Mouse (Mus musculus): ENCODE data around the gene Dscaml1. TPM values are rescaled to one million over a fixed set of nuclear protein-coding genes. Genes with fewer than 3 reads are reported as not detected.

Dscaml1 gene
- polyA plus RNA-seq, 1 experiment from 2014 or later: 15.1 TPM

- ATAC-seq (ENCODE audit: low FRiP score) (no peak), DNase-seq (ENCODE audit: low spot score) (no peak)
- Histone ChIP-seq H3K4me3 (replicated peaks; ENCODE audit: low read length) (no peak overlapping the region), H3K27ac (no peak overlapping the region), H3K9me3 (ENCODE audit: control insufficient read depth, low read length) (no peaks in the 10 kb centered on the region), H3K4me2 (replicated peaks) (no peak overlapping the region), H3K36me3 (replicated peaks; ENCODE audit: control insufficient read depth, insufficient read depth) (no peaks in the 10 kb centered on the region), H3K4me1 (replicated peaks; ENCODE audit: control insufficient read depth, insufficient read depth, low read length) (peaks cover 20% of the 10 kb centered on the region), H3K9ac (no peak overlapping the region), H3K27me3 (ENCODE audit: control insufficient read depth, insufficient read depth, low read length) (no peaks in the 10 kb centered on the region)
- 33% methylated on average over 17 of the region's 17 CpGs for WGBS
These were observed 128.8 kb downstream of the Dscaml1 start for GRCm38 (mm10) chr9:45555036-45555826.

GRCm38 (mm10) chr9:45556882-45557281 is 130.5 kb downstream of the Dscaml1 start:
- Histone ChIP-seq H3K27ac (no peak overlapping the region), H3K4me3 (replicated peaks; ENCODE audit: low read length) (no peak overlapping the region), H3K4me1 (replicated peaks; ENCODE audit: control insufficient read depth, insufficient read depth, low read length) (peaks cover 14% of the 10 kb centered on the region), H3K27me3 (ENCODE audit: control insufficient read depth, insufficient read depth, low read length) (no peaks in the 10 kb centered on the region), H3K36me3 (replicated peaks; ENCODE audit: control insufficient read depth, insufficient read depth) (no peaks in the 10 kb centered on the region), H3K9me3 (ENCODE audit: control insufficient read depth, low read length) (no peaks in the 10 kb centered on the region), H3K4me2 (replicated peaks) (no peak overlapping the region), H3K9ac (no peak overlapping the region)
- ATAC-seq (ENCODE audit: low FRiP score) (no peak), DNase-seq (ENCODE audit: low spot score) (no peak)
- 88% methylated on average over 3 of the region's 3 CpGs for WGBS

- Histone ChIP-seq H3K27me3 (ENCODE audit: control insufficient read depth, insufficient read depth, low read length) (no peaks in the 10 kb centered on the region), H3K9me3 (ENCODE audit: control insufficient read depth, low read length) (no peaks in the 10 kb centered on the region), H3K27ac (no peak overlapping the region), H3K36me3 (replicated peaks; ENCODE audit: control insufficient read depth, insufficient read depth) (no peaks in the 10 kb centered on the region), H3K4me1 (replicated peaks; ENCODE audit: control insufficient read depth, insufficient read depth, low read length) (no peaks in the 10 kb centered on the region), H3K4me3 (replicated peaks; ENCODE audit: low read length) (no peak overlapping the region), H3K4me2 (replicated peaks) (no peak overlapping the region), H3K9ac (no peak overlapping the region)
- ATAC-seq (ENCODE audit: low FRiP score) (no peak), DNase-seq (ENCODE audit: low spot score) (no peak)
- 43% methylated on average over 6 of the region's 6 CpGs for WGBS
These were observed 134.6 kb downstream of the Dscaml1 start for GRCm38 (mm10) chr9:45560987-45561386.

GRCm38 (mm10) chr9:45566843-45567578 is 140.6 kb downstream of the Dscaml1 start:
- no peaks in the 10 kb centered on the region for H3K9me3 ChIP-seq (ENCODE audit: control insufficient read depth, low read length)
- 91% methylated on average over 5 of the region's 5 CpGs for WGBS
- no peak overlapping the region for H3K27ac ChIP-seq
- H3K4me2 ChIP-seq (replicated peaks): no peak overlapping the region
- H3K4me3 ChIP-seq (replicated peaks; ENCODE audit: low read length): no peak overlapping the region
- H3K4me1 ChIP-seq (replicated peaks; ENCODE audit: control insufficient read depth, insufficient read depth, low read length): peaks cover 15% of the 10 kb centered on the region; the same call in 1 of the 2 replicates
- no peaks in the 10 kb centered on the region for H3K27me3 ChIP-seq (ENCODE audit: control insufficient read depth, insufficient read depth, low read length)
- DNase-seq (ENCODE audit: low spot score) (no peak), ATAC-seq (ENCODE audit: low FRiP score) (no peak)
- H3K36me3 ChIP-seq (replicated peaks; ENCODE audit: control insufficient read depth, insufficient read depth): no peaks in the 10 kb centered on the region
- no peak overlapping the region for H3K9ac ChIP-seq

GRCm38 (mm10) chr9:45569680-45570079 is 143.3 kb downstream of the Dscaml1 start:
- no peaks in the 10 kb centered on the region for H3K9me3 ChIP-seq (ENCODE audit: control insufficient read depth, low read length)
- no peaks in the 10 kb centered on the region for H3K27me3 ChIP-seq (ENCODE audit: control insufficient read depth, insufficient read depth, low read length)
- DNase-seq (ENCODE audit: low spot score): no peak
- ATAC-seq (ENCODE audit: low FRiP score): no peak
- H3K4me3 ChIP-seq (replicated peaks; ENCODE audit: low read length): no peak overlapping the region
- H3K36me3 ChIP-seq (replicated peaks; ENCODE audit: control insufficient read depth, insufficient read depth): no peaks in the 10 kb centered on the region
- H3K4me1 ChIP-seq (replicated peaks; ENCODE audit: control insufficient read depth, insufficient read depth, low read length): peaks cover 19% of the 10 kb centered on the region; the same call in 1 of the 2 replicates
- H3K27ac ChIP-seq: no peak overlapping the region
- H3K9ac ChIP-seq: no peak overlapping the region
- no peak overlapping the region for H3K4me2 ChIP-seq (replicated peaks)
- WGBS: 79% methylated on average over 3 of the region's 3 CpGs

- no peaks in the 10 kb centered on the region for H3K9me3 ChIP-seq (ENCODE audit: control insufficient read depth, low read length)
- no peaks in the 10 kb centered on the region for H3K27me3 ChIP-seq (ENCODE audit: control insufficient read depth, insufficient read depth, low read length)
- 72% methylated on average over 5 of the region's 5 CpGs for WGBS
- no peak for DNase-seq (ENCODE audit: low spot score)
- no peak overlapping the region for H3K4me3 ChIP-seq (replicated peaks; ENCODE audit: low read length)
- peaks cover 19% of the 10 kb centered on the region; the same call in 1 of the 2 replicates for H3K4me1 ChIP-seq (replicated peaks; ENCODE audit: control insufficient read depth, insufficient read depth, low read length)
- no peak overlapping the region for H3K27ac ChIP-seq
- no peak overlapping the region for H3K4me2 ChIP-seq (replicated peaks)
- no peaks in the 10 kb centered on the region for H3K36me3 ChIP-seq (replicated peaks; ENCODE audit: control insufficient read depth, insufficient read depth)
- no peak for ATAC-seq (ENCODE audit: low FRiP score)
- H3K9ac ChIP-seq: no peak overlapping the region
These were observed 143.9 kb downstream of the Dscaml1 start for GRCm38 (mm10) chr9:45570346-45570745.

- Histone ChIP-seq H3K9ac (no peak overlapping the region), H3K9me3 (ENCODE audit: control insufficient read depth, low read length) (no peaks in the 10 kb centered on the region), H3K4me1 (replicated peaks; ENCODE audit: control insufficient read depth, insufficient read depth, low read length) (peaks cover 19% of the 10 kb centered on the region; the same call in 1 of the 2 replicates), H3K4me3 (replicated peaks; ENCODE audit: low read length) (no peak overlapping the region), H3K36me3 (replicated peaks; ENCODE audit: control insufficient read depth, insufficient read depth) (no peaks in the 10 kb centered on the region), H3K27me3 (ENCODE audit: control insufficient read depth, insufficient read depth, low read length) (no peaks in the 10 kb centered on the region), H3K4me2 (replicated peaks) (no peak overlapping the region), H3K27ac (no peak overlapping the region)
- DNase-seq (ENCODE audit: low spot score) (no peak), ATAC-seq (ENCODE audit: low FRiP score) (no peak)
- 46% methylated on average over 9 of the region's 9 CpGs for WGBS
These were observed 146.5 kb downstream of the Dscaml1 start for GRCm38 (mm10) chr9:45572787-45573492.

GRCm38 (mm10) chr9:45573493-45573815 is 147.0 kb downstream of the Dscaml1 start:
- Histone ChIP-seq H3K4me3 (replicated peaks; ENCODE audit: low read length) (no peak overlapping the region), H3K4me2 (replicated peaks) (no peak overlapping the region), H3K9ac (no peak overlapping the region), H3K4me1 (replicated peaks; ENCODE audit: control insufficient read depth, insufficient read depth, low read length) (peaks cover 19% of the 10 kb centered on the region; the same call in 1 of the 2 replicates), H3K27ac (no peak overlapping the region), H3K36me3 (replicated peaks; ENCODE audit: control insufficient read depth, insufficient read depth) (no peaks in the 10 kb centered on the region), H3K27me3 (ENCODE audit: control insufficient read depth, insufficient read depth, low read length) (no peaks in the 10 kb centered on the region), H3K9me3 (ENCODE audit: control insufficient read depth, low read length) (no peaks in the 10 kb centered on the region)
- no peak for DNase-seq (ENCODE audit: low spot score)
- no peak for ATAC-seq (ENCODE audit: low FRiP score)

GRCm38 (mm10) chr9:45574021-45574420 is 147.6 kb downstream of the Dscaml1 start:
- no peaks in the 10 kb centered on the region for H3K27me3 ChIP-seq (ENCODE audit: control insufficient read depth, insufficient read depth, low read length)
- no peak overlapping the region for H3K4me3 ChIP-seq (replicated peaks; ENCODE audit: low read length)
- H3K4me2 ChIP-seq (replicated peaks): no peak overlapping the region
- no peak overlapping the region for H3K9ac ChIP-seq
- no peak for DNase-seq (ENCODE audit: low spot score)
- peaks cover 19% of the 10 kb centered on the region; the same call in 1 of the 2 replicates for H3K4me1 ChIP-seq (replicated peaks; ENCODE audit: control insufficient read depth, insufficient read depth, low read length)
- H3K36me3 ChIP-seq (replicated peaks; ENCODE audit: control insufficient read depth, insufficient read depth): no peaks in the 10 kb centered on the region
- WGBS: 89% methylated on average over 8 of the region's 8 CpGs
- H3K9me3 ChIP-seq (ENCODE audit: control insufficient read depth, low read length): no peaks in the 10 kb centered on the region
- H3K27ac ChIP-seq: no peak overlapping the region
- ATAC-seq (ENCODE audit: low FRiP score): no peak

Measured in hindbrain, embryonic 14.5 days (tissue).